Comparison of ENCODE assay signal across 10 mouse cellular contexts in genomic region chr17:32121833-32122586, GRCm38 (mm10). TPM values are rescaled to one million over a fixed set of nuclear protein-coding genes. Genes with fewer than 3 reads are reported as not detected.
DNase-seq lines count a peak whose midpoint lies in the region; ATAC-seq and TF ChIP-seq lines count a peak whose summit lies in the region.
"Had no signal": no experiment of that assay in that cellular context is flagged by ENCODE, and none has a peak within 500 bp of the region (broad histone marks: within the 10 kb centered on the region; RNA-seq: fewer than 3 reads in every experiment).

No protein-coding gene starts in this region.

- H3K9me3 ChIP-seq in intestine, postnatal 0 days (ENCODE audit: control insufficient read depth) = no peaks in the 10 kb centered on the region
- H3K9me3 ChIP-seq in intestine, embryonic 16.5 days (ENCODE audit: control insufficient read depth, low read length) = no peaks in the 10 kb centered on the region
- no peaks in the 10 kb centered on the region for H3K9me3 ChIP-seq in ES-E14 (ENCODE audit: control insufficient read depth, insufficient read depth, low read depth, low read length)
- H3K9me3 ChIP-seq in liver, embryonic 13.5 days (replicated peaks) = no peaks in the 10 kb centered on the region
- H3K9me3 ChIP-seq in forebrain, embryonic 14.5 days (replicated peaks; ENCODE audit: control insufficient read depth, low read length) = no peaks in the 10 kb centered on the region
- H3K9me3 ChIP-seq: heart, embryonic 15.5 days had no signal

- WGBS in intestine, postnatal 0 days = 60% methylated on average over 19 of the region's 19 CpGs
- WGBS in intestine, embryonic 16.5 days = 71% methylated on average over 19 of the region's 19 CpGs
- WGBS in liver, embryonic 13.5 days (ENCODE audit: insufficient replicate concordance) = 34% methylated on average over 19 of the region's 19 CpGs
- 80% methylated on average over 19 of the region's 19 CpGs for WGBS in forebrain, embryonic 14.5 days

- H3K4me2 ChIP-seq in intestine, postnatal 0 days (replicated peaks; ENCODE audit: low read depth) = peak overlapping the region; percentile 37; the same call in 1 of the 2 replicates
- no peak overlapping the region for H3K4me2 ChIP-seq in intestine, embryonic 16.5 days (ENCODE audit: low read depth, low read length)
- peak overlapping the region; percentile 24 for H3K4me2 ChIP-seq in liver, embryonic 13.5 days
- H3K4me2 ChIP-seq in forebrain, embryonic 14.5 days (ENCODE audit: low read length) = no peak overlapping the region
- H3K4me2 ChIP-seq: heart, embryonic 15.5 days had no signal

- peak overlapping the region; percentile 58; the same call in 1 of the 2 replicates for H3K27ac ChIP-seq in intestine, postnatal 0 days (ENCODE audit: low read depth, low read length)
- H3K27ac ChIP-seq in intestine, embryonic 16.5 days (ENCODE audit: low read length) = no peak overlapping the region
- H3K27ac ChIP-seq in ES-E14 (ENCODE audit: insufficient read depth, low read depth, low read length, poor library complexity, severe bottlenecking) = no peak overlapping the region
- no peak overlapping the region for H3K27ac ChIP-seq in liver, embryonic 13.5 days
- H3K27ac ChIP-seq in forebrain, embryonic 14.5 days (ENCODE audit: low read depth, low read length) = no peak overlapping the region
- H3K27ac ChIP-seq: heart, embryonic 15.5 days had no signal

- no peaks in the 10 kb centered on the region for H3K36me3 ChIP-seq in intestine, postnatal 0 days (ENCODE audit: control insufficient read depth, insufficient read depth)
- no peaks in the 10 kb centered on the region for H3K36me3 ChIP-seq in intestine, embryonic 16.5 days (ENCODE audit: control insufficient read depth, insufficient read depth, low read length)
- H3K36me3 ChIP-seq in ES-E14 (ENCODE audit: control insufficient read depth, insufficient read depth, low read length, poor library complexity, severe bottlenecking) = peaks cover 11% of the 10 kb centered on the region; the same call in 1 of the 2 replicates
- H3K36me3 ChIP-seq in liver, embryonic 13.5 days = peaks cover 12% of the 10 kb centered on the region
- peaks cover 13% of the 10 kb centered on the region; the same call in 1 of the 2 replicates for H3K36me3 ChIP-seq in forebrain, embryonic 14.5 days (ENCODE audit: control insufficient read depth, insufficient read depth, low read length)

- peaks cover 4% of the 10 kb centered on the region for H3K4me1 ChIP-seq in intestine, postnatal 0 days (replicated peaks; ENCODE audit: control insufficient read depth, insufficient read depth, low read length)
- peaks cover 22% of the 10 kb centered on the region for H3K4me1 ChIP-seq in intestine, embryonic 16.5 days (ENCODE audit: control insufficient read depth, insufficient read depth, low read length)
- H3K4me1 ChIP-seq in ES-E14 (ENCODE audit: control insufficient read depth in 2 of 2, insufficient read depth in 2 of 2, low read length in 2 of 2, poor library complexity in 1 of 2) = peaks cover 4 to 35% of the 10 kb centered on the region in 2 experiments; a peak in 3 of 4 replicates
- H3K4me1 ChIP-seq in liver, embryonic 13.5 days (replicated peaks) = peaks cover 60% of the 10 kb centered on the region
- no peaks in the 10 kb centered on the region for H3K4me1 ChIP-seq in forebrain, embryonic 14.5 days (ENCODE audit: control insufficient read depth, insufficient read depth, low read length)

- no peak for TF ChIP-seq CTCF in intestine, postnatal 0 days (IDR thresholded peaks at IDR 0.05; ENCODE audit: low read depth)

- in situ Hi-C loops in ES-E14 (cut with MboI; ENCODE audit: low sequenced_read_pairs in 2 of 2, unreplicated experiment in 2 of 2) = no loop called here

- no peak for DNase-seq in ES-E14 (ENCODE audit: low read depth, low spot score)
- no peak for DNase-seq in liver, embryonic 13.5 days
- no peak for DNase-seq in forebrain, embryonic 14.5 days (ENCODE audit: low spot score)
- DNase-seq in left cerebral cortex, postnatal 25 days (ENCODE audit: low spot score in 2 of 2) = no peak
- DNase-seq in right cerebral cortex, adult 18-20 months = no peak
- DNase-seq: cerebellum, postnatal 25 days had no signal

- H3K27me3 ChIP-seq in intestine, postnatal 0 days (replicated peaks; ENCODE audit: control insufficient read depth, insufficient read depth, low read length) = no peaks in the 10 kb centered on the region
- H3K27me3 ChIP-seq in intestine, embryonic 16.5 days (replicated peaks; ENCODE audit: control insufficient read depth, insufficient read depth, low read length) = no peaks in the 10 kb centered on the region
- no peaks in the 10 kb centered on the region for H3K27me3 ChIP-seq in liver, embryonic 13.5 days
- H3K27me3 ChIP-seq in forebrain, embryonic 14.5 days (replicated peaks; ENCODE audit: control insufficient read depth, insufficient read depth, low read length) = no peaks in the 10 kb centered on the region
- H3K27me3 ChIP-seq: heart, embryonic 15.5 days had no signal

- no peak overlapping the region for H3K4me3 ChIP-seq in intestine, postnatal 0 days (ENCODE audit: low read depth, low read length)
- H3K4me3 ChIP-seq in intestine, embryonic 16.5 days (ENCODE audit: low read length) = no peak overlapping the region
- peak overlapping the region; percentile 39 to 50; a peak in 3 of 4 replicates for H3K4me3 ChIP-seq in ES-E14 (ENCODE audit: insufficient read depth in 1 of 2, low read depth in 1 of 2, low read length in 2 of 2, poor library complexity in 1 of 2, severe bottlenecking in 1 of 2)
- H3K4me3 ChIP-seq in liver, embryonic 13.5 days (replicated peaks) = no peak overlapping the region
- H3K4me3 ChIP-seq in forebrain, embryonic 14.5 days (ENCODE audit: low read depth, low read length) = no peak overlapping the region
- H3K4me3 ChIP-seq: heart, embryonic 15.5 days had no signal

- intact Hi-C loops in left cerebral cortex, postnatal 25 days (cut with DNase I) = no loop called here

- peak; percentile 76 for ATAC-seq in intestine, postnatal 0 days
- ATAC-seq in intestine, embryonic 16.5 days = no peak
- peak; percentile 68 for ATAC-seq in common myeloid progenitor, adult 5-6 weeks (replicated peaks; ENCODE audit: low read depth, poor library complexity, severe bottlenecking)
- ATAC-seq in liver, embryonic 13.5 days (ENCODE audit: low read depth) = no peak
- ATAC-seq in forebrain, embryonic 14.5 days = no peak

- H3K9ac ChIP-seq in intestine, postnatal 0 days (ENCODE audit: low read depth, low read length) = no peak overlapping the region; the same call in 1 of the 2 replicates
- no peak overlapping the region for H3K9ac ChIP-seq in intestine, embryonic 16.5 days (ENCODE audit: low read depth, low read length)
- 0 out of 2 replicates have a peak overlapping the region, but pooled peaks have one; percentile 10 for H3K9ac ChIP-seq in ES-E14 (ENCODE audit: insufficient read depth, low read depth, low read length, poor library complexity, severe bottlenecking)
- H3K9ac ChIP-seq in liver, embryonic 13.5 days = peak overlapping the region; percentile 51
- H3K9ac ChIP-seq in forebrain, embryonic 14.5 days (ENCODE audit: low read length) = no peak overlapping the region
- H3K9ac ChIP-seq: heart, embryonic 15.5 days had no signal

TF ChIP-seq in ES-E14, 5 proteins besides CTCF, POLR2A, EP300 and RAD21:
- TF ChIP-seq CHD2 (IDR thresholded peaks at IDR 0.05; ENCODE audit: low read depth, low read length) (no peak), MAFK (IDR thresholded peaks at IDR 0.05; ENCODE audit: insufficient read depth, low read depth, low read length) (no peak), HCFC1 (IDR thresholded peaks at IDR 0.05; ENCODE audit: borderline replicate concordance, insufficient read depth, low read length) (no peak), ZNF384 (IDR thresholded peaks at IDR 0.05; ENCODE audit: low read depth, low read length) (no peak), ZC3H11A (IDR thresholded peaks at IDR 0.05; ENCODE audit: borderline replicate concordance, low read depth, low read length) (no peak)

RNA-seq across cellular contexts. Expression of gene Notch3, which starts 44.6 kb away (rescaled TPM):
- polyA plus RNA-seq in intestine, postnatal 0 days (2015; fragmentation: Nextera tagmentation; extraction: Ambion mirVana) = 2.0 and 2.3 TPM in 2 replicates
- polyA plus RNA-seq in intestine, embryonic 16.5 days (2015; fragmentation: Nextera tagmentation; extraction: Ambion mirVana) = 5.1 and 6.6 TPM in 2 replicates
- total RNA-seq in ES-E14 (2012; rRNA removed) = 37.4 and 73.6 TPM in 2 replicates
- 0.05 and 0.18 TPM in 2 replicates for total RNA-seq in common myeloid progenitor, adult 5-6 weeks (2017)
- polyA plus RNA-seq in liver, embryonic 13.5 days (2015; fragmentation: Nextera tagmentation; extraction: Ambion mirVana) = 0.45 and 0.48 TPM in 2 replicates
- 5.6 and 6.0 TPM in 2 replicates for polyA plus RNA-seq in forebrain, embryonic 14.5 days (2014; fragmentation: Nextera tagmentation; extraction: Ambion mirVana)
- 10 to 100 TPM in 1 of 2 experiments, 1 to 10 TPM in 1; 7.5 to 10.0 TPM for total RNA-seq in left cerebral cortex, postnatal 25 days (2021)

Comparison
In these comparisons a context has a peak if more than half of its experiments do, and no peak if none do; other contexts are left out.
1. ATAC-seq: peak in intestine, postnatal 0 days (single experiment) and common myeloid progenitor, adult 5-6 weeks (single experiment); none in intestine, embryonic 16.5 days (single experiment), liver, embryonic 13.5 days (single experiment) and forebrain, embryonic 14.5 days (single experiment).
2. H3K4me2 ChIP-seq: peak in intestine, postnatal 0 days (single experiment) and liver, embryonic 13.5 days (single experiment); none in intestine, embryonic 16.5 days (single experiment) and forebrain, embryonic 14.5 days (single experiment).
3. H3K4me3 ChIP-seq: peak in ES-E14 (2 of 2); none in intestine, postnatal 0 days (single experiment), intestine, embryonic 16.5 days (single experiment), liver, embryonic 13.5 days (single experiment) and forebrain, embryonic 14.5 days (single experiment).
4. H3K9ac ChIP-seq: peak in ES-E14 (single experiment) and liver, embryonic 13.5 days (single experiment); none in intestine, postnatal 0 days (single experiment), intestine, embryonic 16.5 days (single experiment) and forebrain, embryonic 14.5 days (single experiment).